Mouse (Mus musculus): Measurements from ENCODE around the gene Thoc5. TPM values are rescaled to one million over a fixed set of nuclear protein-coding genes. Genes with fewer than 3 reads are reported as not detected.

The Thoc5 gene
- 10 to 100 TPM; 37.0 to 41.2 TPM for total RNA-seq (2021)
- long read RNA-seq, experiment 1, partial matches to known transcripts = 3 of 27 reads
- long read RNA-seq, experiment 1, other reads (novel, unspliced or antisense) = 21 of 27 reads
- long read RNA-seq, experiment 2, transcript Thoc5-201 (20 exons, 2,235 nt) = major isoform, 8 of 26 reads
- long read RNA-seq, experiment 2, partial matches to known transcripts = 2 of 26 reads
- long read RNA-seq, experiment 2, other reads (novel, unspliced or antisense) = 16 of 26 reads

DNA sequence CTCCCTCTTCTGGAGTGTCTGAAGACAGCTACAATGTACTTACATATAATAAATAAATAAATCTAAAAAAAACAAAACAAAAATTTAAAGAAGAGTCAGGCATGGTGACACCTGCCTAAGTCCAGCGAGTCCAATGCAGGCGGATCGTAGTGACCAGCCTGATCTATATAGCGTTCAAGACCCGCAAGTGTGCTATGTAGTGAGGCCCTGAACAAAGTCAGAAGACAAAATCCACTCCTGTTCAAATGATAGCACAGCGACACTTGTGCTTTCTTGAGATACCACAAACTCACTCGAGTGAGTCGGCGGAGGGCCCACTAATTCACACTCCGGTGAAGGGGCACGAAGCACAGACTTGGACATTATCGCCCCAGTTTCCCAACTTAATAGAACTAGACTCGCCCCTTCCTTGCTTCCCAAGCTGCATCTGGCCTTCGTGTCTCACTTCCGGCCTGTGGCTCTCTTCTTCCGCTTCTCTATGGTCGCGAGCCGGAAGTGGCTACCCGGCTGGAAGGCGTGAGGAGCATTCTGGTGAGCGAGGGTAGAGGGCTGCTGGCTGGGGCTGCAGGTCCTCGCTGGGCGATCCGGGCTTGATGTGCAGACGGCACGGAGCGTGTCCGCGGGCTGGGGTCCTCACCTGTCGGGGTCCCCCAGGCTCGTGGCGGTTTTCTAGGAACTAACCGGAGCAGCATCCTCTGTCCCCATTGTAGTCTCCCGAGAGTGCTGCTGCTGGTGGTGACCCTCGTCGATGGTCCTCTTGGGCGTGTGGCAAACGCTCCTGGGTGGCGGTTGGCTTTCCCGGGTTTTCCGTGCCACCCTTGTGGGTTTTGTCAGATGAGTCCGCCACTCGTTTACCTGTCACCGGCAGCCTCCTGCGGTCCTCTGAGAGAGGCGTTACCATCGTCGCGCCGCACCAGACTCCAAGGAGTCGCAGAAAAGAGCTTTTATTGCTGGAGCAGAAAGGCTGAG lies at the start of gene Thoc5:
Gene Thoc5 (plus strand): TSS at position 473 of the 969 bp plus-strand sequence.
- DNase-seq (ENCODE audit: low spot score in 2 of 2) = peak; percentile 83 to 88
- no peak for TF ChIP-seq CTCF (conservative IDR thresholded peaks at IDR 0.05)
- Histone ChIP-seq H3K27ac (peak within 1 kb of the TSS; percentile 85), H3K4me3 (peak within 1 kb of the TSS; percentile 86)

DNA sequence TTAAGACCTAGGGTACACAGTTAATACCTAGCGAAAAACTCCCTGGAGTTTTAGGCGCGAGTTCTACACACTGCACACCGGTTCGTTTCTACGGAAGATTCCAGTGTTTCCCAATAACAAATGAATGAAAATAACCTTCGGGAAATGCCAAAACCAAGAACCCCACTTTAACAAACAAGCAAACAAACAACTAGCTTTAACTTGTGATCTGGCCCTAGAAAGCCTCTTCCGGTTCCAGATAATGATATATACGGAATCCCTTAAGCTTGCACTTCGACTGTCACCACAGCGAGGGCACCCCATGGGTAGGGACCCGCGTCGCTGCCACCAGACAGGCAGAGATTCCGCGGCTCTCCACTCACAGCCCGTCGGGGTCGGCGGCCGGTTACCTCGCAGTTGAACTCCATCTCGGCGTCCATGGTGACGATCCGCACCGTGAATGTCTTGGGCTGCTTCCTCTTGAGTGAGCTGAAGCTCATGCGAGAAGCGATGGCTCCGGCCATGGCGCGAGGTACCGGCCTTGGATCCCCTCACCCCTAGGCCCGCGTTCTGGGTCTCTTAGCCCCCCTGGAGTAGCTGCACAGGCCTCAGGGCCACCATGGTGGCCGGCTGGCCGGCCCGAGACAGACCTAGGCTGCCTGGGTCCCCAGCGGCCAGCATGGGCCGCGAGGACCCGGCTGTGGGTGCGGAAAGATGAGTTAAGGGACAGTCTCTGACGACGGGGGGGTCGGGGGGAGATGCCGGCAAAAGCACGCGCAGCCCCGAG lies 46.5 kb upstream of the Thoc5 start:
- H3K27ac ChIP-seq = peak overlapping the region; percentile 90
- DNase-seq (ENCODE audit: low spot score in 2 of 2) = no peak

DNA sequence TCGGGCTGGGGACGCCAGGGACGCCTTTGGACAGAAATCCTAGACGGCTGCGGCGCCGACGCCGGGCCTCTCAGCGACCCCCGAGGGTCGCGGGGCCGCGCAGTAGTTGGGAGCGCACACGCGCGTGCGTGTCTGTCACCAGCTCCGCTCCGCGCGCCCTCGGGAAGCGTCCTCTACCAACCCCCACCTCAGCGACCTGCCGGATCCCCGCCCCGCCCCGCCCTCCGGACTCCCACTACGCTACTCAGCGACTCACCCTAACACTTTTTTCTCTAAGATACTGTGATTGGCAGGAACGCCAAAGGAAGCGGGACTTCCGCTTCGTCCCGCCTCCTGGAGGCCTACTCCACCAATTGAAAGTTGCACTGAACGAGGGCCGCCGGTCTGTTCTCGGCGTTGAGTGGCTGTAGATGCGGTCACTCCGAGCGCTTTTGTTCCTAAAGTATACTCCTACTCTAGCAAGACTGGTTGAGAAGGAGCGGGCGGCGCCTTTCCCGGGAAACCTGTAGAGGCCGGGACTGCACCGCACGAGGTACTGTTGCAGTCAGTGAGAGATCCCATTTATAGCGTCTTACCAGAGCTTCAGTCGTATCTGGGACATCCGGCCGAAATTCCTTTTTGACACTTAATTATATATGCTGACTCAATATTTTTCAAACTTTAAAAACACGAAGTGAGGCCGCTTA lies 45.7 kb upstream of the Thoc5 start, which contains the start of gene Nf2:
Gene Nf2 (minus strand): TSS at position 279 of the 686 bp plus-strand sequence.
- peak within 1 kb of the TSS; percentile 72 for H3K4me3 ChIP-seq
- peak; percentile 95 to 99 for DNase-seq (ENCODE audit: low spot score in 2 of 2)
- peak within 1 kb of the TSS; percentile 90 for H3K27ac ChIP-seq
- TF ChIP-seq CTCF (conservative IDR thresholded peaks at IDR 0.05) = peak; percentile 51

More for the DNA sequence above, 46.5 kb upstream of the Thoc5 start:
- peak overlapping the region; percentile 72 for H3K4me3 ChIP-seq
- TF ChIP-seq CTCF (conservative IDR thresholded peaks at IDR 0.05) = no peak

DNA sequence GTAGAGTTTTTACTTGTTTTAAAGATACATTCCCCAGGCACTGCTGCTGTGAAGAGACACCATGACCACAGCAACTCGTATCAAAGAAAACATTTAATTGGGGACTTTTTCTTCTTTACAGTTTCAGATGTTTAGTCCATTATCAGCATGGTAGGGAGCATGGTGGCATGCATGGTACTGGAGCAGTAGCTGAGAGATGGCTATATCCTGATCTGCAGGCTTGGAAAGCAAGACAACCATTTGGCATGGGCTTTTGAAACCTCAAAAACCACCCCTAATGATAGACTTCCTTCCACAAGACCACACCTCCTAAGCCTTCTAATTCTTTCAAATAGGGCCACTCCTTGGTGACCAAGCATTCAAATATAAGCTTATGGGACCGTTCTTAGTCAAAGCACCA lies 44.7 kb upstream of the Thoc5 start:
- H3K4me3 ChIP-seq = no peak overlapping the region; the same call in 1 of the 2 replicates
- no peak overlapping the region for H3K27ac ChIP-seq
- TF ChIP-seq CTCF (conservative IDR thresholded peaks at IDR 0.05) = no peak
- no peak for DNase-seq (ENCODE audit: low spot score in 2 of 2)

DNA sequence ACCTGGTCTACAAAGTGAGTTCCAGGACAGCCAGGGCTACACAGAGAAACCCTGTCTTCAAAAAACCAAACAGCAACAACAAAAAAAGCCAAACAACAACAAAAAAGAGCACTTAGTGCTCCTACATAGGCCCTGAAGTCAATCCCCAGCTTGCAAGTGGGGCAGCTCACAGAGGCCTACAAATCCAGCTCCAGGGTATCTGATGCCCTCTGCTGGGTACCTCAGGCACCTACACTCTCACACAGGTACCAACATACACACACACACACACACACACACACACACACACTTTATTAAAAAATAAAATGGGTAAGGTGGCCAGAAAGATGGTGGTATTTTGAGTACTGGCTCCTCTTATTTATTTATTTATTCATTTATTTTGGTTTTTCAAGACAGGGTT lies 42.1 kb upstream of the Thoc5 start:
- Histone ChIP-seq H3K27ac (no peak overlapping the region), H3K4me3 (no peak overlapping the region)
- TF ChIP-seq CTCF (conservative IDR thresholded peaks at IDR 0.05) = no peak
- no peak for DNase-seq (ENCODE audit: low spot score in 2 of 2)

DNA sequence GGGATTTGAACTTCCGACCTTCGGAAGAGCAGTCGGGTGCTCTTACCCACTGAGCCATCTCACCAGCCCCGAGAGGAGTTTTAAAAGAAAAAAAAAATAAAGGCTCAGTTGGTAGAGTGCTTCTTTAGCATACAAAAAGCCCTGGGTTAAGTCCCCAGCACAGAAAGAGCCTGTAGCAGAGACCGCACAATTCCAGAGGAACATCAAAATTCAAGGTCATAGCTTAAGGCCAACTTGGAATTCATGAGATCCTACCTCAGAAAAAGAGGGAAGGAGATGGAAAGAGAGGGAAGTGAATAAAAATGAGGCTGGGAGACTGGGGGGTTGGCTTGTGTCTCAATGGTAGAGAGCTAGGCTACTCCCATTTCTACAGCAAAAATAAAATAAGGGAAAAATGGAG lies 40.9 kb upstream of the Thoc5 start:
- no peak for TF ChIP-seq CTCF (conservative IDR thresholded peaks at IDR 0.05)
- Histone ChIP-seq H3K4me3 (no peak overlapping the region), H3K27ac (no peak overlapping the region)
- DNase-seq (ENCODE audit: low spot score in 2 of 2) = no peak

DNA sequence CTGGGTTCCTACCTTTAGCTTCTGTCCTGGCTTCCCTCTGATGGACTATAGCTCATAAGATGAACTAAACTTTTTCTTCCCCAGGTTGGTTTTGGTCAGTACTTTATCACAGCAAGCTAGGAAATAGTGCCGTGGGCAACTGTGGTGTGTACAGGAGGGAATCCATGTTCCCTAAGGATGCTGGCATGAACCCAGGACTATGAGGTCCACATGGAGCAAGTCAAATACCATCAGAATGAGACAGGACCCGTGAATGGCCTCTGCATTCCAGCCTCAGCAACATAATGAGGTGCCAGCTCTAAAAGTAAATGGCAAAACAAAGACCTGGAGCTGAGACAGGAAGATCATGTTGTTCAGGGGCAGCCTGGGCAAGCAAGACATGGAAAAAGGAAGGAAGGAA lies 36.7 kb upstream of the Thoc5 start:
- no peak overlapping the region for H3K4me3 ChIP-seq
- TF ChIP-seq CTCF (conservative IDR thresholded peaks at IDR 0.05) = no peak

DNA sequence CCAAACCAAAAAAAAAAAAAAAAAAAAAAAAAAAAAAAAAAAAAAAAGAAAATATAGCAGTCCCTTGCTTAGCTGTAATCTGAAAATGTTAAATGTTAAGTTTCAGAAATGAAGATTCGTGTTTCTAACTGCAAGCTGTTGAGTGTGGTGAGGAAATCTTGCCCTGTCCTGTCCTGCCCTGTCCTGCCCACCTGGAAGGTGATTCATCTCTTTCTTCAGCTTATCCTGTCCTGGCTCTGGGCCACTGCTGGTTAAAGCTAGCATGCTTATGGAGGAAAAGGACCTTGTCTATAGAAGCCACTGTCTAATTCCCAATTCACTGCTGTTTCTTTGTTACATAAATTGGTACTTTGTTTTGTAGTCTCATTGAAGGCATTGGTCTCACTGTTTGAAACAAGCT lies 34.1 kb upstream of the Thoc5 start:
- Histone ChIP-seq H3K4me3 (no peak overlapping the region), H3K27ac (no peak overlapping the region)
- DNase-seq (ENCODE audit: low spot score in 2 of 2) = no peak
- no peak for TF ChIP-seq CTCF (conservative IDR thresholded peaks at IDR 0.05)

More for the DNA sequence above, 36.7 kb upstream of the Thoc5 start:
- H3K27ac ChIP-seq = no peak overlapping the region
- DNase-seq (ENCODE audit: low spot score in 2 of 2) = no peak

DNA sequence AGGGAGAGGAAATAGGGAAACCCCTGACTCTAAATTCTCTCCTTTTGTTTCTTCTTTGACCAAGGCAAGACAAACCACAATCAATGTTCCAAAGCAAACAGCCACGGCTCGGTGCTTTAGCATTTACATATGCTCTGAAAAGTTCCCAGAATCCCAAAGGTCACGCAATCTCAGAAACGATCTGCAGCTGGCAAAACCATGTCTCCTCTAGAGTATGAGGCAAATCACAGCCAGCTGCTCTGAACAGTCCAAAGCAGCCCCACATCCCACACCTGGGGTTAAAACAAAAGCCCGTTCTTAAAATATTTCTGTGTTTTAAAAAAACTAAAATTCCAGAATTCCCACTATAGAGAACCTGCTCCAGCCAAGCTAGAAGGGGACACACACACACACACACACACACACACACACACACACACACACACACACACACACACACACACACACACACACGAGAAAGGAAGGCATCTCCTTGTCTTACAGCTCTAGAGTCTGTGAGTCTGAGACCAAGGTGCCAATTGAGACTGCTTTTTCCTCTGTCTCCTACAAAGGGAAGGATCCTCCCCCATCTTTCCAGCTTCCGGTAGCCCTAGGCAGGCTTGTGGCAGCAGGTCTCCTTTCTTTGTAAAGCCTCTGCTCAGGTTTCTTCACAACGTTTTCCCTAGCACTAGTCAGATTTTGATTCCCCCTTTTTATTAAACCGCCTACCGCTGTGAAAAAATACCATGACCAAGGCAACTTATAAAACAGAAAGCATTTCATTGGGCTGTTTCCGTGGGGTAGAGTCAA lies 33.1 kb upstream of the Thoc5 start:
- DNase-seq (ENCODE audit: low spot score in 2 of 2) = no peak
- Histone ChIP-seq H3K27ac (no peak overlapping the region), H3K4me3 (no peak overlapping the region)
- no peak for TF ChIP-seq CTCF (conservative IDR thresholded peaks at IDR 0.05)

DNA sequence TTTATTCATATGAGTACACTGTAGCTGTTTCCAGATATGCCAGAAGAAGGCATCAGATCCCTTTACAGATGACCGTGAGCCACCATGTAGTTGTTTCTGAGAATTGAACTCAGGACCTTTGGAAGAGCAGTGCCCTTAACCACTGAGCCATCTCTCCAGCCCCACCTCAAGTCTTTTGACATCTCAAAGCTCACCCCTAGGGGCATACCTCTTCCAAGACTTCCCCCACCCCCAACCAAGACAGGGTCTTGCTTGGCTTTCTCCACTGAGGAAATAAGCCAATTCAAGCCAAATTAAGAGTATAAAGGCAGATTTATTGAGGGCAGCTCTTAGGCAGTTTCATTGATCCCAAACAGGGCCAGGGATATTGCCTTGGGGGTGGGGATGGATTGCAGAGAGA lies 32.4 kb upstream of the Thoc5 start:
- no peak overlapping the region for H3K4me3 ChIP-seq
- H3K27ac ChIP-seq = no peak overlapping the region
- DNase-seq (ENCODE audit: low spot score in 2 of 2) = no peak
- TF ChIP-seq CTCF (conservative IDR thresholded peaks at IDR 0.05) = no peak

DNA sequence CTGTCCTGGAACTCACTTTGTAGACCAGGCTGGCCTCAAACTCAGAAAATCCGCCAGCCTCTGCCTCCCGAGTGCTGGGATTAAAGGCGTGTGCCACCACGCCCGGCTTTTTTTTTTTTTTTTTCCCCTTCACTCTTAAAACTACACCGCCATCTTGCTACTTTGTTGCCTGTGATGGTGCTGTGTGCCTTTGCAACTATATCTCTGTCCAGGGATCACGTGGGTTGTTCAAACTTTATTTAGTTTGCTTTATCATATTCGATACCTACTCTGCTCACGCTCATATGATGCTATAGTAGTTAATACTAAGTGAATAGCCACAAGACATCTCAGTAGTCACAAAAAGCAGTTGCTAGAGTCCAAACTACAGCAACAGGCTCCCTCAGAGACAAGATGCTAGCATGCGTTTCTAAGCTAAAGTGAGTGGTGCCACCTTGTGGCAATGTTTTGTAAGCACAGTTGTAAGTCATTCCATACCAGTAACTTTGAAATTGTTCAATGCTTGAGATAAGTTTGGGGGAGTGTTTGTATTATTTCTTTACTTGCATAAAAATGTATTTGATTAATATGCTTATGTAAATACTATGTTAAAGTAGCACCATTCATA lies 29.4 kb upstream of the Thoc5 start:
- Histone ChIP-seq H3K27ac (no peak overlapping the region), H3K4me3 (no peak overlapping the region)
- TF ChIP-seq CTCF (conservative IDR thresholded peaks at IDR 0.05) = peak; percentile 93
- DNase-seq (ENCODE audit: low spot score in 2 of 2) = peak; percentile 67 to 75
